Comparison of ENCODE assay signal across 26 mouse cellular contexts in genomic region chr17:47306027-47306761, GRCm38 (mm10).
A peak's percentile ranks its signal among the peaks of the same experiment; 100 is the strongest.
DNase-seq lines count a peak whose midpoint lies in the region; ATAC-seq and TF ChIP-seq lines count a peak whose summit lies in the region.
"Had no signal": no experiment of that assay in that cellular context is flagged by ENCODE, and none has a peak within 500 bp of the region (broad histone marks: within the 10 kb centered on the region; RNA-seq: fewer than 3 reads in every experiment).

No protein-coding gene starts in this region.

- H3K4me1 ChIP-seq in forebrain, embryonic 12.5 days = peaks cover 37% of the 10 kb centered on the region
- H3K4me1 ChIP-seq in forebrain, embryonic 13.5 days = peaks cover 28% of the 10 kb centered on the region
- peaks cover 23% of the 10 kb centered on the region for H3K4me1 ChIP-seq in hindbrain, embryonic 12.5 days
- 0 out of 2 replicates have a peak, but pooled peaks cover 17% of the 10 kb centered on the region for H3K4me1 ChIP-seq in hindbrain, embryonic 14.5 days (replicated peaks; ENCODE audit: control insufficient read depth, insufficient read depth, low read length)
- H3K4me1 ChIP-seq in neural tube, embryonic 12.5 days = 0 out of 2 replicates have a peak, but pooled peaks cover 13% of the 10 kb centered on the region
- no peaks in the 10 kb centered on the region for H3K4me1 ChIP-seq in thymus, adult 2 months (replicated peaks; ENCODE audit: control insufficient read depth, insufficient read depth, low read length)

- DNase-seq in hindbrain, embryonic 14.5 days (ENCODE audit: low spot score) = no peak
- DNase-seq in neural tube, embryonic 10.5 days (ENCODE audit: extremely low spot score, low spot score) = no peak
- no peak for DNase-seq in thymus, adult 2 months
- no peak for DNase-seq in lung, postnatal 14 days
- DNase-seq: adrenal gland, postnatal 10 days; cerebellum, adult 11 months; cerebellum, adult 9-10 months; cerebellum, postnatal 36 days; heart, postnatal 10 days; kidney, adult 11 months; kidney, postnatal 14 days; liver; lung, adult 2 months; lung, postnatal 10 days; right cerebral cortex, adult 18-20 months; thymus, adult 18-20 months; thymus, postnatal 36 days had no signal

- no peaks in the 10 kb centered on the region for H3K36me3 ChIP-seq in forebrain, embryonic 12.5 days (replicated peaks)
- H3K36me3 ChIP-seq in forebrain, embryonic 13.5 days (ENCODE audit: poor library complexity, severe bottlenecking) = peaks cover 3% of the 10 kb centered on the region; the same call in 1 of the 2 replicates
- 0 out of 2 replicates have a peak, but pooled peaks cover 3% of the 10 kb centered on the region for H3K36me3 ChIP-seq in hindbrain, embryonic 12.5 days
- no peaks in the 10 kb centered on the region for H3K36me3 ChIP-seq in hindbrain, embryonic 14.5 days (replicated peaks; ENCODE audit: control insufficient read depth, insufficient read depth)
- H3K36me3 ChIP-seq in neural tube, embryonic 12.5 days = no peaks in the 10 kb centered on the region
- no peaks in the 10 kb centered on the region for H3K36me3 ChIP-seq in thymus, adult 2 months (ENCODE audit: control insufficient read depth, insufficient read depth, low read length)
- H3K36me3 ChIP-seq: G1E had no signal

- H3K9me3 ChIP-seq in forebrain, embryonic 12.5 days = no peaks in the 10 kb centered on the region
- no peaks in the 10 kb centered on the region for H3K9me3 ChIP-seq in forebrain, embryonic 13.5 days (replicated peaks)
- H3K9me3 ChIP-seq in hindbrain, embryonic 12.5 days (replicated peaks) = no peaks in the 10 kb centered on the region
- H3K9me3 ChIP-seq in hindbrain, embryonic 14.5 days (ENCODE audit: control insufficient read depth, low read length) = no peaks in the 10 kb centered on the region
- H3K9me3 ChIP-seq in neural tube, embryonic 12.5 days = no peaks in the 10 kb centered on the region
- H3K9me3 ChIP-seq: G1E; heart, embryonic 13.5 days had no signal

- 52% methylated on average over 13 of the region's 13 CpGs for WGBS in forebrain, embryonic 12.5 days
- WGBS in forebrain, embryonic 13.5 days = 50% methylated on average over 13 of the region's 13 CpGs
- 56% methylated on average over 13 of the region's 13 CpGs for WGBS in hindbrain, embryonic 12.5 days
- 35% methylated on average over 13 of the region's 13 CpGs for WGBS in hindbrain, embryonic 14.5 days
- WGBS in neural tube, embryonic 12.5 days = 56% methylated on average over 13 of the region's 13 CpGs
- 96% methylated on average over 13 of the region's 13 CpGs for WGBS in thymus, adult 2 months

- TF ChIP-seq CTCF in thymus, adult 2 months (IDR thresholded peaks at IDR 0.05; ENCODE audit: borderline replicate concordance, control insufficient read depth, extremely low read depth, insufficient read depth, low read length, poor library complexity) = no peak

- no peaks in the 10 kb centered on the region for H3K27me3 ChIP-seq in forebrain, embryonic 12.5 days
- no peaks in the 10 kb centered on the region for H3K27me3 ChIP-seq in forebrain, embryonic 13.5 days
- H3K27me3 ChIP-seq in hindbrain, embryonic 12.5 days = no peaks in the 10 kb centered on the region
- H3K27me3 ChIP-seq in hindbrain, embryonic 14.5 days (ENCODE audit: control insufficient read depth, insufficient read depth, low read length) = no peaks in the 10 kb centered on the region
- no peaks in the 10 kb centered on the region for H3K27me3 ChIP-seq in neural tube, embryonic 12.5 days (replicated peaks)
- no peaks in the 10 kb centered on the region for H3K27me3 ChIP-seq in thymus, adult 2 months (ENCODE audit: control insufficient read depth, insufficient read depth, low read length)
- H3K27me3 ChIP-seq: heart, embryonic 13.5 days had no signal

- no peak overlapping the region for H3K4me2 ChIP-seq in forebrain, embryonic 12.5 days
- no peak overlapping the region for H3K4me2 ChIP-seq in forebrain, embryonic 13.5 days
- H3K4me2 ChIP-seq in hindbrain, embryonic 12.5 days (replicated peaks) = no peak overlapping the region
- no peak overlapping the region for H3K4me2 ChIP-seq in hindbrain, embryonic 14.5 days (replicated peaks)
- no peak overlapping the region for H3K4me2 ChIP-seq in neural tube, embryonic 12.5 days (replicated peaks)
- H3K4me2 ChIP-seq: heart, embryonic 13.5 days had no signal

- H3K27ac ChIP-seq in forebrain, embryonic 12.5 days = 0 out of 2 replicates have a peak overlapping the region, but pooled peaks have one; percentile 33
- no peak overlapping the region for H3K27ac ChIP-seq in forebrain, embryonic 13.5 days
- 0 out of 2 replicates have a peak overlapping the region, but pooled peaks have one; percentile 23 for H3K27ac ChIP-seq in hindbrain, embryonic 12.5 days
- H3K27ac ChIP-seq in hindbrain, embryonic 14.5 days = no peak overlapping the region
- no peak overlapping the region for H3K27ac ChIP-seq in neural tube, embryonic 12.5 days
- H3K27ac ChIP-seq in thymus, adult 2 months (ENCODE audit: control insufficient read depth, insufficient read depth, low read length) = no peak overlapping the region
- H3K27ac ChIP-seq: heart, embryonic 13.5 days; liver, embryonic 14.5 days; stomach, postnatal 0 days had no signal

- H3K4me3 ChIP-seq in forebrain, embryonic 12.5 days (replicated peaks) = no peak overlapping the region
- no peak overlapping the region for H3K4me3 ChIP-seq in forebrain, embryonic 13.5 days
- no peak overlapping the region for H3K4me3 ChIP-seq in hindbrain, embryonic 12.5 days
- no peak overlapping the region for H3K4me3 ChIP-seq in hindbrain, embryonic 14.5 days (replicated peaks; ENCODE audit: low read length)
- no peak overlapping the region for H3K4me3 ChIP-seq in neural tube, embryonic 12.5 days
- no peak overlapping the region for H3K4me3 ChIP-seq in thymus, adult 2 months (ENCODE audit: control insufficient read depth, insufficient read depth, low read length)
- H3K4me3 ChIP-seq: heart, embryonic 13.5 days had no signal

- peak; percentile 33; the same call in 1 of the 2 replicates for ATAC-seq in forebrain, embryonic 12.5 days (ENCODE audit: low FRiP score)
- ATAC-seq in forebrain, embryonic 13.5 days = no peak
- ATAC-seq in hindbrain, embryonic 12.5 days (ENCODE audit: low FRiP score) = peak; percentile 50; the same call in 1 of the 2 replicates
- no peak for ATAC-seq in hindbrain, embryonic 14.5 days (ENCODE audit: low FRiP score)
- ATAC-seq in neural tube, embryonic 12.5 days (ENCODE audit: low FRiP score, low read depth) = peak; percentile 59; the same call in 1 of the 2 replicates
- ATAC-seq: inflammation-experienced regulatory T-cells, adult 6 months had no signal

- no peak for TF ChIP-seq POLR2A in thymus, adult 2 months (IDR thresholded peaks at IDR 0.05; ENCODE audit: control insufficient read depth, extremely low read depth, insufficient read depth, low read length, poor library complexity)

- no peak overlapping the region for H3K9ac ChIP-seq in forebrain, embryonic 12.5 days
- no peak overlapping the region for H3K9ac ChIP-seq in forebrain, embryonic 13.5 days
- no peak overlapping the region for H3K9ac ChIP-seq in hindbrain, embryonic 12.5 days
- no peak overlapping the region for H3K9ac ChIP-seq in hindbrain, embryonic 14.5 days
- H3K9ac ChIP-seq in neural tube, embryonic 12.5 days = no peak overlapping the region
- H3K9ac ChIP-seq: heart, embryonic 13.5 days; liver, embryonic 14.5 days had no signal

Comparison
In these comparisons a context has a peak if more than half of its experiments do, and no peak if none do; other contexts are left out.
1. ATAC-seq: peak in forebrain, embryonic 12.5 days (single experiment), hindbrain, embryonic 12.5 days (single experiment) and neural tube, embryonic 12.5 days (single experiment); none in forebrain, embryonic 13.5 days (single experiment) and hindbrain, embryonic 14.5 days (single experiment).
2. H3K27ac ChIP-seq: peak in forebrain, embryonic 12.5 days (single experiment) and hindbrain, embryonic 12.5 days (single experiment); none in forebrain, embryonic 13.5 days (single experiment), hindbrain, embryonic 14.5 days (single experiment), neural tube, embryonic 12.5 days (single experiment) and thymus, adult 2 months (single experiment).